In the genomic region with DNA sequence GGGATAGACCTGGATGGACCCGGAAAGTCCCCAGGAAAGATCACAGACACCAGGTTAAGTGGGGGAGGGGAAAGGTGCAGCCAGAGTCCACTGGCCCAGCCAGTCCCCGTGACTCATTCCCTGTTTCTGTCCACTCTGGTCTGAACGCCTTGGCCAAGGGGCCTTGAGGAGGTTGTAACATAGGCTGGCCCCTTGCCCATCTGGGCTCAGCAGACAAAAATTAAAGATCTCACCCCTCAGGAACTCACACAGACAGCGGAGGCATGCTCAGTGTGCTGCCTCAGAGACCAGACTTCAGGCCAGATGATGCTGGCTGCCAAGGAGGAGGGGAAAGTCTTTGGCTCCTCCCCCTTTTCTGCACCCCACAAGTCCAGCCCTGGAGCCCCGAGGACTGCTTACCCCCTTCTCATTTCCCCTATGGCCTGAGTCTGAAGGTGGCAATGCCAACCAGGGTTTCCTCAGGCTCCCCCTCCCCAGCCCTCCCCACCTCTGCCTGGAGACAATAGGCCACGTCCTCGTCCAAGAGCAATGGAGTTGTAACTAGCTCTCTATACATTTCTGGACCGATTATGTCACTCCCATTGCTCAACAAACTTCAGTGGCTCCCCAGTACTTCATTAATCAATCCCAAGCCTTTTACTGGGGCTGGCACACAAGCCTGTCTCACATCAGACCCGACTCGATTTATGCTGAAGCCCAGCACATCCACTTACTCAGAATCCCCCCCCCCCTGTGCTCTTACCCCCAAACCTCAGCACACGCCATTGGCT, we compare ENCODE assay signal across 12 mouse cellular contexts. TPM values are rescaled to one million over a fixed set of nuclear protein-coding genes. Genes with fewer than 3 reads are reported as not detected.
DNase-seq lines count a peak whose midpoint lies in the region; ATAC-seq lines count a peak whose summit lies in the region.
"Had no signal": no experiment of that assay in that cellular context is flagged by ENCODE, and none has a peak within 500 bp of the region (broad histone marks: within the 10 kb centered on the region; RNA-seq: fewer than 3 reads in every experiment).

No protein-coding gene starts in this region.

- H3K4me1 ChIP-seq in embryonic facial prominence, embryonic 12.5 days: no peaks in the 10 kb centered on the region; the same call in 1 of the 2 replicates
- H3K4me1 ChIP-seq in embryonic facial prominence, embryonic 10.5 days: 0 out of 2 replicates have a peak, but pooled peaks cover 5% of the 10 kb centered on the region
- no peaks in the 10 kb centered on the region for H3K4me1 ChIP-seq in midbrain, embryonic 13.5 days (replicated peaks)

- no peak overlapping the region for H3K4me2 ChIP-seq in embryonic facial prominence, embryonic 12.5 days (replicated peaks)
- no peak overlapping the region for H3K4me2 ChIP-seq in midbrain, embryonic 13.5 days (replicated peaks)
- H3K4me2 ChIP-seq: embryonic facial prominence, embryonic 13.5 days; limb, embryonic 15.5 days had no signal

- no peak overlapping the region for H3K9ac ChIP-seq in embryonic facial prominence, embryonic 12.5 days
- no peak overlapping the region for H3K9ac ChIP-seq in midbrain, embryonic 13.5 days (replicated peaks)
- H3K9ac ChIP-seq: embryonic facial prominence, embryonic 13.5 days; limb, embryonic 15.5 days had no signal

- H3K9me3 ChIP-seq in embryonic facial prominence, embryonic 12.5 days: 0 out of 2 replicates have a peak, but pooled peaks cover 5% of the 10 kb centered on the region
- H3K9me3 ChIP-seq in embryonic facial prominence, embryonic 10.5 days: no peaks in the 10 kb centered on the region
- H3K9me3 ChIP-seq in midbrain, embryonic 13.5 days: no peaks in the 10 kb centered on the region
- H3K9me3 ChIP-seq: embryonic facial prominence, embryonic 13.5 days; limb, embryonic 15.5 days had no signal

- peak; percentile 35; the same call in 1 of the 2 replicates for ATAC-seq in embryonic facial prominence, embryonic 12.5 days (ENCODE audit: insufficient number of reproducible peaks, insufficient read depth, low FRiP score, low TSS enrichment)
- 0 out of 2 replicates have a peak, but pooled peaks have one; percentile 14 for ATAC-seq in megakaryocyte-erythroid progenitor cell, adult 5-6 weeks (replicated peaks; ENCODE audit: low FRiP score, low TSS enrichment, poor library complexity, severe bottlenecking)
- ATAC-seq in midbrain, embryonic 13.5 days: no peak

- H3K27me3 ChIP-seq in embryonic facial prominence, embryonic 12.5 days: no peaks in the 10 kb centered on the region
- H3K27me3 ChIP-seq in embryonic facial prominence, embryonic 10.5 days (replicated peaks; ENCODE audit: low read depth, poor library complexity, severe bottlenecking): peaks cover 12% of the 10 kb centered on the region; the same call in 1 of the 2 replicates
- H3K27me3 ChIP-seq in midbrain, embryonic 13.5 days: no peaks in the 10 kb centered on the region

- DNase-seq in embryonic facial prominence, embryonic 10.5 days (ENCODE audit: low spot score): no peak
- peak; percentile 60 for DNase-seq in adrenal gland, adult 8-10 months
- peak; percentile 62 to 66 for DNase-seq in heart, adult 9 months (ENCODE audit: low spot score in 2 of 2)
- no peak for DNase-seq in right cerebral cortex, postnatal 14 days
- no peak for DNase-seq in ovary, postnatal 14 days (ENCODE audit: low spot score)
- DNase-seq: midbrain, embryonic 14.5 days had no signal

- H3K36me3 ChIP-seq in embryonic facial prominence, embryonic 12.5 days: no peaks in the 10 kb centered on the region
- no peaks in the 10 kb centered on the region for H3K36me3 ChIP-seq in embryonic facial prominence, embryonic 10.5 days (replicated peaks)
- no peaks in the 10 kb centered on the region for H3K36me3 ChIP-seq in midbrain, embryonic 13.5 days
- H3K36me3 ChIP-seq: embryonic facial prominence, embryonic 13.5 days; limb, embryonic 15.5 days had no signal

- WGBS in embryonic facial prominence, embryonic 12.5 days: 75% methylated on average over 11 of the region's 11 CpGs
- 74% methylated on average over 11 of the region's 11 CpGs for WGBS in embryonic facial prominence, embryonic 10.5 days
- WGBS in midbrain, embryonic 13.5 days: 72% methylated on average over 11 of the region's 11 CpGs

- H3K4me3 ChIP-seq in embryonic facial prominence, embryonic 12.5 days: no peak overlapping the region
- no peak overlapping the region for H3K4me3 ChIP-seq in embryonic facial prominence, embryonic 10.5 days
- no peak overlapping the region for H3K4me3 ChIP-seq in midbrain, embryonic 13.5 days (replicated peaks)
- H3K4me3 ChIP-seq: embryonic facial prominence, embryonic 13.5 days; limb, embryonic 15.5 days had no signal

- no peak overlapping the region for H3K27ac ChIP-seq in embryonic facial prominence, embryonic 12.5 days
- H3K27ac ChIP-seq in embryonic facial prominence, embryonic 10.5 days (replicated peaks): no peak overlapping the region
- H3K27ac ChIP-seq in midbrain, embryonic 13.5 days: no peak overlapping the region
- H3K27ac ChIP-seq: embryonic facial prominence, embryonic 13.5 days; limb, embryonic 15.5 days had no signal

RNA-seq across cellular contexts. Expression of a gene that starts 9.0 kb away (rescaled TPM):
- 0.71 and 0.93 TPM in 2 replicates for polyA plus RNA-seq in embryonic facial prominence, embryonic 12.5 days (2016; fragmentation: Nextera tagmentation; extraction: Ambion mirVana)
- 0.12 TPM in 1 of 2 replicates, not detected in the other for polyA plus RNA-seq in embryonic facial prominence, embryonic 10.5 days (2016; fragmentation: Nextera tagmentation; extraction: Ambion mirVana)
- total RNA-seq in adrenal gland, adult 8-10 months (2022): 1 to 10 TPM; 1.6 to 7.3 (median 5.3) TPM
- total RNA-seq in megakaryocyte-erythroid progenitor cell, adult 5-6 weeks (2014; fragmentation: Nextera tagmentation): not detected in 2 replicates
- not detected in 2 replicates for total RNA-seq in megakaryocyte-erythroid progenitor cell, adult 5-6 weeks (2017)
- polyA plus RNA-seq in midbrain, embryonic 13.5 days (2015; fragmentation: Nextera tagmentation; extraction: Ambion mirVana): 0.13 TPM in 1 of 2 replicates, not detected in the other
- total RNA-seq: granulocyte monocyte progenitor cell, adult 5-6 weeks had no signal

Comparison
In these comparisons a context has a peak if more than half of its experiments do, and no peak if none do; other contexts are left out.
1. DNase-seq: peak in adrenal gland, adult 8-10 months (single experiment) and heart, adult 9 months (2 of 2); none in embryonic facial prominence, embryonic 10.5 days (single experiment), right cerebral cortex, postnatal 14 days (single experiment) and ovary, postnatal 14 days (single experiment).